Mouse (Mus musculus) myocyte (in vitro differentiated cells): ENCODE data around the gene Prr19.

Source experiments
- CEBPB ChIP-seq: IDR thresholded peaks from 2 replicates; pipeline ENCODE4 v1.6.1; 2011; ENCODE audit warnings: mild to moderate bottlenecking, moderate library complexity; ENCODE audit not compliant: poor library complexity, insufficient read depth, severe bottlenecking
- E2F4 ChIP-seq: IDR thresholded peaks from one replicate; pipeline ENCODE4 v1.6.1; 2011; ENCODE audit warnings: mild to moderate bottlenecking, control low read depth, moderate library complexity; ENCODE audit not compliant: insufficient read depth
- MAX ChIP-seq: IDR thresholded peaks from one replicate; pipeline ENCODE4 v1.6.1; 2011; ENCODE audit warnings: low read depth, mild to moderate bottlenecking, control low read depth
- MYOD1 ChIP-seq, 3 experiments: IDR thresholded peaks; one replicate each; pipeline ENCODE4 v1.6.1; 2011; ENCODE audit warnings: control low read depth in 2 of 3, low read depth in 2 of 3, mild to moderate bottlenecking in 2 of 3, moderate library complexity in 1 of 3; ENCODE audit not compliant: insufficient read length in 2 of 3, control insufficient read depth in 1 of 3
- MYOG ChIP-seq, 3 experiments: IDR thresholded peaks; one replicate each; pipeline ENCODE4 v1.6.1; 2011; ENCODE audit warnings: control low read depth in 2 of 3, low read depth in 2 of 3, mild to moderate bottlenecking in 2 of 3; ENCODE audit not compliant: insufficient read length in 2 of 3, control insufficient read depth in 1 of 3, insufficient read depth in 1 of 3
- POLR2A ChIP-seq: IDR thresholded peaks from one replicate; pipeline ENCODE4 v1.6.1; 2011; ENCODE audit warnings: low read depth, mild to moderate bottlenecking, control low read depth, moderate library complexity; ENCODE audit not compliant: insufficient read length
- POLR2AphosphoS2 ChIP-seq: IDR thresholded peaks from one replicate; pipeline ENCODE4 v1.6.1; 2011; ENCODE audit warnings: low read depth, control low read depth; ENCODE audit not compliant: insufficient read length
- REST ChIP-seq: IDR thresholded peaks from one replicate; pipeline ENCODE4 v1.6.1; 2011; ENCODE audit warnings: mild to moderate bottlenecking, control low read depth, moderate library complexity; ENCODE audit not compliant: insufficient read depth, insufficient read length
- SRF ChIP-seq: IDR thresholded peaks from one replicate; pipeline ENCODE4 v1.6.1; 2011; ENCODE audit warnings: low read depth; ENCODE audit not compliant: control insufficient read depth, insufficient read length
- TCF12 ChIP-seq: IDR thresholded peaks from one replicate; pipeline ENCODE4 v1.6.1; 2011; ENCODE audit warnings: mild to moderate bottlenecking, control low read depth; ENCODE audit not compliant: poor library complexity, insufficient read depth, severe bottlenecking
- TCF3 ChIP-seq: IDR thresholded peaks from one replicate; pipeline ENCODE4 v1.6.1; 2011; ENCODE audit warnings: low read depth, control low read depth; ENCODE audit not compliant: insufficient read length
- USF1 ChIP-seq: IDR thresholded peaks from one replicate; pipeline ENCODE4 v1.6.1; 2011; ENCODE audit warnings: low read depth, mild to moderate bottlenecking, control low read depth, moderate library complexity

GRCm38 (mm10) chr7:25274571-25274970 is 26.6 kb upstream of the Prr19 start:
- TF ChIP-seq MYOG (IDR thresholded peaks at IDR 0.05; ENCODE audit: control insufficient read depth in 1 of 3, insufficient read depth in 1 of 3, insufficient read length in 2 of 3, low read depth in 2 of 3) (peak in 1 of 3 experiments; percentile 37), TCF12 (no peak), POLR2A (peak; percentile 52), TCF3 (no peak), POLR2AphosphoS2 (peak; percentile 58), MYOD1 (IDR thresholded peaks at IDR 0.05; ENCODE audit: control insufficient read depth in 1 of 3, insufficient read length in 2 of 3, low read depth in 2 of 3) (no peak), SRF (no peak), E2F4 (no peak), REST (no peak), MAX (no peak), USF1 (no peak), CEBPB (no peak)
